Mouse (Mus musculus): ENCODE results near the gene Lipi.

DNA sequence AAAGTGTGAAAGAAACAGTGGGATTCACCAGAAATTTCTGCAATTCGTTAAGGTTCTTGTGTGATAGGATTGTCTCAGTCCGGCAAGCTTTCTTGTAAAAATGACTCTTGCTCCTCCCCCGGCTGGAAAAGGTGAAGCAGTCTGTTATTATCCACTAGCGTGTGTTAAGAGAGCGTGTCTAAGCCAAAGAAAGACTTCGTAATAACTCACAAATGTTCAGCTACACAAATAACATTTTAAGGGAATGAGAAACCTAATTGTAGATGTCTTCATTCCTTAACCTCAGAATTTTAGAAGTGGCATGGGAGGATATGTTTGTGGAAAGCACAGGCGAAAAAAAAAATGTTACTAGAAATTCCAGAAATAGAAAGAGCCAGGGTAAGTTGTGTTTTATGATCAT, at the start of gene Lipi:
- TF ChIP-seq CTCF (IDR thresholded peaks at IDR 0.05; ENCODE audit: low read depth, low read length) = no peak
- no peak for TF ChIP-seq POLR2A (IDR thresholded peaks at IDR 0.05; ENCODE audit: borderline replicate concordance, low read depth, low read length)

Measured in bone marrow macrophage, adult 2 months (primary cell).